Mouse (Mus musculus) liver, postnatal 0 days (tissue): ENCODE data around the gene U2surp.

ENCODE experiments used
- CTCF ChIP-seq: sonication (generic); IDR thresholded peaks from 2 replicates; pipeline ENCODE4 v1.5.1; 2016; ENCODE audit warnings: antibody characterized with exemption, low read depth
- EP300 ChIP-seq: IDR thresholded peaks from 2 replicates; pipeline ENCODE4 v1.6.1; 2016; ENCODE audit warnings: antibody characterized with exemption, low read depth, mild to moderate bottlenecking

GRCm38 (mm10) chr9:95531144-95531543 lies 19.3 kb upstream of the U2surp start:
- TF ChIP-seq CTCF (no peak), EP300 (no peak)
